Mouse (Mus musculus): ENCODE measurements around the gene Psat1. TPM values are rescaled to one million over a fixed set of nuclear protein-coding genes. Genes with fewer than 3 reads are reported as not detected.

The Psat1 gene
- total RNA-seq, 2 experiments from 2014 or later = 117 to 123 TPM

DNA sequence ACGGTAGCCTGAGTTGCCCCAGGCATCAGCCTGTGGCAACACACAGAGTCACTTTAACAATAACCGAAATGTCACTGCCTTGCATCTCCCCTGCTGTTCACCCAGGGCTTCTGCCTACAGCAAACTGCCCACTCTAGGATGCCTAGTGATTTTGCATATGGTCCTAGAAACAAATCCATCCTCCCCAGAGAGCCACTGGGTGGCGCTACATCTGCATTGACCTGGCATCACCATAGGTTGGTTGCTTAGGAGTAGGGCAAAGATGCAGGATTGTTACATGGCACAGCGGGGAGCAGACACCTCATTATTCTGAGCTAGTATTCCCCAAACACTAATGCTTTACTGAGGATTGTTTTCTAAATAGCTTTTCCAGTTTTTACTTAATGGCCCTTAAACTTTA lies 80.3 kb downstream of the Psat1 start:
- DNase-seq (ENCODE audit: low spot score in 2 of 2) = no peak

GRCm38 (mm10) chr19:15866126-15866525 lies 81.0 kb downstream of the Psat1 start:
- DNase-seq (ENCODE audit: low spot score in 2 of 2) = no peak

DNA sequence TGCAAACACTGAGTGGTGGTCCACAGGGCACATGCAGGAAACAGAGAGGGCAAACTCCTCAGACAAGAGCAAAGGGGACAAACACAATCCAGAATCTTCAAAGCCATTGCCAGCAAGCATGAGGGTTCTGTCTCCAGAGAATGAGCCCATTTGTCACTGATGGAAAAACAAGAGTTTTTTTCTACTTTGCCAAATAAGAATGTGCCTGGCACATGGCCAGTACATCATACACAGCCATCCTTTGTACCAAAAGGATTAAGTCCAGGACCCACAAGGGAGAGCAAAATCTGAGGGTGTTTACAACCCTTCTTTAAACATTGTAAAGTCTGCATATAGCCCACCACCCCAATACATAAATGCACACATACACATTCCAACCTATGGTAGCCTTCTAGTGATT lies 81.7 kb downstream of the Psat1 start:
- DNase-seq (ENCODE audit: low spot score in 2 of 2) = no peak

- no peak for DNase-seq (ENCODE audit: low spot score in 2 of 2)
Measured at GRCm38 (mm10) chr19:15864129-15864528, 83.0 kb downstream of the Psat1 start.

GRCm38 (mm10) chr19:15855379-15855778 lies 91.8 kb downstream of the Psat1 start:
- no peak for DNase-seq (ENCODE audit: low spot score in 2 of 2)

Other genes with a start within 250 kb of the Psat1 start
- 10 to 100 TPM; 11.7 to 12.6 TPM for gene Cep78, start 37.7 kb upstream of the Psat1 start, total RNA-seq (2021)
- gene Gnaq, start 185.5 kb upstream of the Psat1 start, total RNA-seq (2021) = 100 to 1,000 TPM; 206 TPM